Mouse (Mus musculus) hindbrain, embryonic 14.5 days (tissue): Measurements from ENCODE around the gene Ptpn14. TPM values are rescaled to one million over a fixed set of nuclear protein-coding genes. Genes with fewer than 3 reads are reported as not detected.

Source experiments
- ATAC-seq: fragments of 200-750 bp; cut with Nextera tagmentation; 2 replicates; pipeline ENCODE4 v1.8.0; 2017; ENCODE audit warnings: moderate number of reproducible peaks, mild to moderate bottlenecking, moderate TSS enrichment, moderate library complexity; ENCODE audit not compliant: low FRiP score
- DNase-seq: peaks from one replicate; pipeline ENCODE4 v3.0.0-alpha.2; 2015; ENCODE audit warnings: low spot score
- H3K27ac ChIP-seq: fragments of 300-500 bp; sonication (generic); 2 replicates; pipeline ENCODE4 v1.5.1; 2014; ENCODE audit warnings: mild to moderate bottlenecking, moderate library complexity
- H3K27me3 ChIP-seq: fragments of 300-500 bp; sonication (generic); 2 replicates; pipeline ENCODE4 v1.6.1; 2014; ENCODE audit warnings: mild to moderate bottlenecking, low read length, mixed read lengths; ENCODE audit not compliant: control insufficient read depth, insufficient read depth
- H3K36me3 ChIP-seq: fragments of 300-500 bp; sonication (generic); replicated peaks from 2 replicates; pipeline ENCODE4 v1.6.1; 2014; ENCODE audit not compliant: control insufficient read depth, insufficient read depth
- H3K4me1 ChIP-seq: fragments of 300-500 bp; sonication (generic); replicated peaks from 2 replicates; pipeline ENCODE4 v1.6.1; 2014; ENCODE audit warnings: antibody characterized with exemption, low read length, mixed read lengths; ENCODE audit not compliant: control insufficient read depth, insufficient read depth
- H3K4me2 ChIP-seq: fragments of 300-500 bp; sonication (generic); replicated peaks from 2 replicates; pipeline ENCODE4 v1.6.1; 2014; ENCODE audit warnings: mild to moderate bottlenecking, moderate library complexity
- H3K4me3 ChIP-seq: fragments of 300-500 bp; sonication (generic); replicated peaks from 2 replicates; pipeline ENCODE4 v1.5.1; 2014; ENCODE audit warnings: mild to moderate bottlenecking, low read length
- H3K9ac ChIP-seq: fragments of 300-500 bp; sonication (generic); 2 replicates; pipeline ENCODE4 v1.6.1; 2014
- H3K9me3 ChIP-seq: fragments of 300-500 bp; sonication (generic); 2 replicates; pipeline ENCODE4 v1.6.1; 2016; ENCODE audit warnings: low read length; ENCODE audit not compliant: control insufficient read depth
- WGBS: fragments of 180-500 bp; shearing (Covaris S2); extraction: QIAGEN DNeasy Blood & Tissue Kit; methylation state at CpG from one replicate; pipeline ENCODE4 v1.1.7; 2014; 5-methylcytosine and 5-hydroxymethylcytosine counted together
- polyA plus RNA-seq: library from polyadenylated mRNA; unstranded; fragments of >200 nt; fragmentation: Nextera tagmentation; extraction: Ambion mirVana; gene quantifications from 2 replicates; pipeline ENCODE4 v1.2.1, GENCODE M21; 2014

Ptpn14 gene
- polyA plus RNA-seq, 1 experiment from 2014 or later = 2.6 TPM

GRCm38 (mm10) chr1:189755072-189755471 is 27.0 kb downstream of the Ptpn14 start:
- peaks cover 13% of the 10 kb centered on the region for H3K4me1 ChIP-seq
- H3K4me3 ChIP-seq = no peak overlapping the region
- 40% methylated on average over 8 of the region's 8 CpGs for WGBS
- H3K36me3 ChIP-seq = no peaks in the 10 kb centered on the region
- DNase-seq (no peak), ATAC-seq (no peak)
- H3K9me3 ChIP-seq = no peaks in the 10 kb centered on the region
- H3K4me2 ChIP-seq = no peak overlapping the region
- no peaks in the 10 kb centered on the region for H3K27me3 ChIP-seq
- no peak overlapping the region for H3K27ac ChIP-seq
- no peak overlapping the region for H3K9ac ChIP-seq

GRCm38 (mm10) chr1:189756306-189757053 is 28.4 kb downstream of the Ptpn14 start:
- no peak overlapping the region; the same call in 1 of the 2 replicates for H3K27ac ChIP-seq

GRCm38 (mm10) chr1:189757054-189757408 is 29.0 kb downstream of the Ptpn14 start:
- Histone ChIP-seq H3K4me1 (peaks cover 13% of the 10 kb centered on the region), H3K4me2 (0 out of 2 replicates have a peak overlapping the region, but pooled peaks have one; percentile 7), H3K9ac (0 out of 2 replicates have a peak overlapping the region, but pooled peaks have one; percentile 16), H3K27ac (no peak overlapping the region; the same call in 1 of the 2 replicates), H3K36me3 (no peaks in the 10 kb centered on the region), H3K27me3 (no peaks in the 10 kb centered on the region; the same call in 1 of the 2 replicates), H3K4me3 (no peak overlapping the region), H3K9me3 (no peaks in the 10 kb centered on the region)
- WGBS = 56% methylated on average over 7 of the region's 7 CpGs
- no peak for ATAC-seq
- DNase-seq = no peak

More at GRCm38 (mm10) chr1:189756306-189757053, 28.4 kb downstream of the Ptpn14 start:
- ATAC-seq = no peak
- H3K4me1 ChIP-seq = peaks cover 13% of the 10 kb centered on the region
- no peaks in the 10 kb centered on the region for H3K9me3 ChIP-seq
- H3K36me3 ChIP-seq = no peaks in the 10 kb centered on the region
- no peaks in the 10 kb centered on the region; the same call in 1 of the 2 replicates for H3K27me3 ChIP-seq
- no peak overlapping the region for H3K4me3 ChIP-seq
- 0 out of 2 replicates have a peak overlapping the region, but pooled peaks have one; percentile 16 for H3K9ac ChIP-seq
- DNase-seq = peak; percentile 45
- WGBS = 40% methylated on average over 19 of the region's 19 CpGs
- 0 out of 2 replicates have a peak overlapping the region, but pooled peaks have one; percentile 7 for H3K4me2 ChIP-seq

- no peak overlapping the region for H3K9ac ChIP-seq
- WGBS = 20% methylated on average over 6 of the region's 6 CpGs
- H3K27ac ChIP-seq = no peak overlapping the region
- DNase-seq = no peak
- H3K4me2 ChIP-seq = no peak overlapping the region
- H3K36me3 ChIP-seq = no peaks in the 10 kb centered on the region
- H3K4me1 ChIP-seq = peaks cover 6% of the 10 kb centered on the region
- no peaks in the 10 kb centered on the region for H3K9me3 ChIP-seq
- H3K27me3 ChIP-seq = no peaks in the 10 kb centered on the region; the same call in 1 of the 2 replicates
- H3K4me3 ChIP-seq = no peak overlapping the region
- ATAC-seq = no peak
These were observed 33.5 kb downstream of the Ptpn14 start for GRCm38 (mm10) chr1:189761581-189762021.

GRCm38 (mm10) chr1:189764258-189764657 is 36.2 kb downstream of the Ptpn14 start:
- WGBS = 75% methylated on average over 5 of the region's 5 CpGs
- Histone ChIP-seq H3K4me2 (no peak overlapping the region), H3K27ac (no peak overlapping the region), H3K27me3 (no peaks in the 10 kb centered on the region; the same call in 1 of the 2 replicates), H3K4me3 (no peak overlapping the region), H3K9me3 (no peaks in the 10 kb centered on the region), H3K36me3 (no peaks in the 10 kb centered on the region), H3K9ac (no peak overlapping the region), H3K4me1 (no peaks in the 10 kb centered on the region)
- DNase-seq = no peak
- no peak for ATAC-seq

GRCm38 (mm10) chr1:189767164-189767563 is 39.1 kb downstream of the Ptpn14 start:
- Histone ChIP-seq H3K9ac (no peak overlapping the region), H3K27ac (no peak overlapping the region), H3K4me3 (no peak overlapping the region), H3K27me3 (no peaks in the 10 kb centered on the region), H3K4me1 (no peaks in the 10 kb centered on the region), H3K36me3 (no peaks in the 10 kb centered on the region), H3K9me3 (no peaks in the 10 kb centered on the region), H3K4me2 (no peak overlapping the region)
- 66% methylated on average over 10 of the region's 10 CpGs for whole genome bisulfite sequencing
- ATAC-seq = no peak
- no peak for DNase-seq

- no peak for DNase-seq
- H3K36me3 ChIP-seq = no peaks in the 10 kb centered on the region
- H3K27me3 ChIP-seq = no peaks in the 10 kb centered on the region
- no peak overlapping the region for H3K4me2 ChIP-seq
- H3K9me3 ChIP-seq = no peaks in the 10 kb centered on the region
- H3K27ac ChIP-seq = no peak overlapping the region
- H3K9ac ChIP-seq = no peak overlapping the region
- no peaks in the 10 kb centered on the region for H3K4me1 ChIP-seq
- 70% methylated on average over 9 of the region's 9 CpGs for WGBS
- no peak overlapping the region for H3K4me3 ChIP-seq
- no peak for ATAC-seq
These were observed 39.8 kb downstream of the Ptpn14 start for GRCm38 (mm10) chr1:189767910-189768309.

GRCm38 (mm10) chr1:189770516-189770915 is 42.4 kb downstream of the Ptpn14 start:
- no peaks in the 10 kb centered on the region for H3K36me3 ChIP-seq
- DNase-seq = no peak
- H3K4me2 ChIP-seq = no peak overlapping the region
- no peaks in the 10 kb centered on the region for H3K9me3 ChIP-seq
- no peaks in the 10 kb centered on the region for H3K4me1 ChIP-seq
- no peaks in the 10 kb centered on the region for H3K27me3 ChIP-seq
- H3K4me3 ChIP-seq = no peak overlapping the region
- 88% methylated on average over 3 of the region's 3 CpGs for WGBS
- no peak for ATAC-seq
- H3K27ac ChIP-seq = no peak overlapping the region
- no peak overlapping the region for H3K9ac ChIP-seq

GRCm38 (mm10) chr1:189772707-189773106 is 44.6 kb downstream of the Ptpn14 start:
- no peak overlapping the region for H3K4me2 ChIP-seq
- 94% methylated on average over 10 of the region's 10 CpGs for WGBS
- no peaks in the 10 kb centered on the region for H3K27me3 ChIP-seq
- ATAC-seq = no peak
- no peak overlapping the region for H3K27ac ChIP-seq
- no peak overlapping the region for H3K9ac ChIP-seq
- no peaks in the 10 kb centered on the region for H3K36me3 ChIP-seq
- no peaks in the 10 kb centered on the region; the same call in 1 of the 2 replicates for H3K4me1 ChIP-seq
- no peaks in the 10 kb centered on the region for H3K9me3 ChIP-seq
- no peak for DNase-seq
- no peak overlapping the region for H3K4me3 ChIP-seq
